Mouse (Mus musculus) lung, embryonic 15.5 days (tissue): ENCODE data around the gene Zswim1. TPM values are rescaled to one million over a fixed set of nuclear protein-coding genes. Genes with fewer than 3 reads are reported as not detected.

ENCODE experiments used
- ATAC-seq: fragments of 200-750 bp; cut with Nextera tagmentation; 2 replicates; pipeline ENCODE4 v1.8.0; 2017; ENCODE audit warnings: moderate number of reproducible peaks, borderline replicate concordance; ENCODE audit not compliant: low FRiP score, low TSS enrichment; ENCODE audit errors: extremely low read depth
- H3K27ac ChIP-seq: fragments of 300-500 bp; sonication (generic); 2 replicates; pipeline ENCODE4 v1.5.1; 2015; ENCODE audit warnings: moderate library complexity, mild to moderate bottlenecking, inconsistent platforms
- H3K27me3 ChIP-seq: fragments of 300-500 bp; sonication (generic); 2 replicates; pipeline ENCODE4 v1.6.1; 2015; ENCODE audit warnings: inconsistent platforms
- H3K36me3 ChIP-seq: fragments of 300-500 bp; sonication (generic); 2 replicates; pipeline ENCODE4 v1.6.1; 2015; ENCODE audit warnings: inconsistent platforms
- H3K4me1 ChIP-seq: fragments of 300-500 bp; sonication (generic); 2 replicates; pipeline ENCODE4 v1.6.1; 2015; ENCODE audit warnings: inconsistent platforms
- H3K4me2 ChIP-seq: fragments of 300-500 bp; sonication (generic); 2 replicates; pipeline ENCODE4 v1.6.1; 2015; ENCODE audit warnings: inconsistent platforms, mild to moderate bottlenecking, moderate library complexity
- H3K4me3 ChIP-seq: fragments of 300-500 bp; sonication (generic); 2 replicates; pipeline ENCODE4 v1.5.1; 2015; ENCODE audit warnings: mild to moderate bottlenecking, inconsistent platforms
- H3K9ac ChIP-seq: fragments of 300-500 bp; sonication (generic); 2 replicates; pipeline ENCODE4 v1.6.1; 2015; ENCODE audit warnings: inconsistent platforms
- H3K9me3 ChIP-seq: fragments of 300-500 bp; sonication (generic); 2 replicates; pipeline ENCODE4 v1.6.1; 2016; ENCODE audit warnings: inconsistent platforms
- WGBS: fragments of 180-500 bp; shearing (Covaris S2); methylation state at CpG from one replicate; pipeline ENCODE4 v1.1.7; 2015; 5-methylcytosine and 5-hydroxymethylcytosine counted together
- polyA plus RNA-seq: library from polyadenylated mRNA; unstranded; fragments of >200 nt; fragmentation: Nextera tagmentation; extraction: Ambion mirVana; gene quantifications from 2 replicates; pipeline ENCODE4 v1.2.1, GENCODE M21; 2015

Gene Zswim1
- polyA plus RNA-seq, 1 experiment from 2014 or later, result 15.8 TPM

DNA sequence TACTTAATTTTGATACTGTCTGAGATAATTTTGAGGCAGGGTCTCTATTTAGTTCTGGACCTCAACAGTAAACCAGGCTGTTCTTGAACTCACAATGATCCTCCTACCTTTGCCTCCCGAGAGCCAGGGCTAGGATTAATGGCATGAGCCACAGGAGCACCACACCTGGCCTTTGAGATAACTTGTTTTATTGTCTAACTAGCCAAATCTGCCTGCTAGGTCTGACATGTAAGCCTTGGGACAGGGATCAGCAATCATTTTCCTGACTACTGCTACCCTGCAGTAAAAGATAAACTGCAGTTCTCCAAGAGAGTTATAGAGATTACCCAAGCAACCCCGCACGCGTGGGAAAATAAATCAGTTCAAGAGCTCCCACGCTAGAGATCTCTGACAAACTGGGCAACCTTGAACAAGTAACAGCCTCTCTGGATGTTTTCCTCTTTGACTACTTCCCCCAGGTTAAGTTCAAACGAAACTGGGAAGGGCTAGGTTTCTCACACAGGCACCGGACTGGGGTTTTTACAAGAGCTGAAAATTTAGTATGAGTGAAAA, 37.5 kb upstream of the Zswim1 start:
- ATAC-seq, result no peak
- H3K27ac ChIP-seq, result peak overlapping the region; percentile 92
- no peaks in the 10 kb centered on the region for H3K27me3 ChIP-seq
- peaks cover 24% of the 10 kb centered on the region for H3K4me1 ChIP-seq
- WGBS, result 4% methylated on average over 7 of the region's 7 CpGs
- H3K36me3 ChIP-seq, result no peaks in the 10 kb centered on the region
- peak overlapping the region; percentile 73 for H3K4me3 ChIP-seq
- H3K9me3 ChIP-seq, result no peaks in the 10 kb centered on the region
- peak overlapping the region; percentile 81 for H3K9ac ChIP-seq
- H3K4me2 ChIP-seq, result peak overlapping the region; percentile 90

DNA sequence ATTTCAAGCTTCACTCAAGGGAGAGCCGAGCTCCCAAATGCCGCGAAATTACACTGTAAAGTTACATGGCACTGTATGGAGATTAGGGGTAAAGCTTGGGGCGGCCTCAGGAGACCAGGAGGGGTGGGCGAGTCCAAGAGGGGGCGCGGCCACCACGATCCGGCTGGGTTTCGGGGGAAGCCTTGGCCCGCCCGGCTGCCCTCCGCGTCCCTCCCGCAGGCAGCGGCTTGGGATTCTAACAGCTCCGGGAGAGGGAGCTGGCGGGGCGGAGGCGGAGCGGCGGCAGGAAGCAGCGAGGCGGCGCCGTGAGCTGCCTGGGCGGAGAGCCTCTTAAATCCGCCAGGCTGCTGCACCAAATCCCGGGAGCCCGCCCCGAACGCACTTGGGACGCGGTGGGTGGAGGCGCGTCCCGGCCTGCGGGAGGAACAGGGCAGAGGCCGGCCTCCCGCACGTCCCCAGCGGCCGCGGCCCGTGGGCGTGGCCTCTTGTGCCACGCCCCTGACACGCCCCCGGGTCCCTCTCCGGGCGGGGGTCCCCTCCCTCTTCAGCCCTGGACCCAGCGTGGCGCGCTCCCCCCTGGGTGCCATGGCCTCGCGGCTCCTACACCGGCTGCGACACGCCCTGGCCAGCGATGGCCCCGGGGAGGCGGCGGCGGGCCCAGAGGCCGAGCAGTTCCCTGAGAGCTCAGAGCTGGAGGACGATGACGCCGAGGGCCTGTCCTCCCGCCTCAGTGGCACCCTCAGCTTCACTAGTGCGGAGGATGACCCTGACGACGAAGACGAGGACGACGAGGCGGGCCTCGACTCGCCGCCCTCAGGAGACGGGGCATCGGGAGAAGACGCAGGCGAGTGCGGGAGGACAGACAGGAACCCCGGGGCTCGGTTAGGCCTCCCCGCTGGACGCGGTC, 36.8 kb upstream of the Zswim1 start, which contains the start of gene Snx21:
Gene Snx21, plus strand, starts transcription at position 343 of the 907 bp plus-strand sequence.
- no peaks in the 10 kb centered on the region for H3K9me3 ChIP-seq
- ATAC-seq, result peak; percentile 95
- peak within 1 kb of the TSS; percentile 90 for H3K4me2 ChIP-seq
- peak within 1 kb of the TSS; percentile 73 for H3K4me3 ChIP-seq
- peaks cover 24% of the 10 kb centered on the region for H3K4me1 ChIP-seq
- H3K27ac ChIP-seq, result peak within 1 kb of the TSS; percentile 92
- no peaks in the 10 kb centered on the region for H3K36me3 ChIP-seq
- H3K27me3 ChIP-seq, result no peaks in the 10 kb centered on the region
- under 1% methylated on average over 78 of the region's 89 CpGs for WGBS
- H3K9ac ChIP-seq, result peak within 1 kb of the TSS; percentile 81

DNA sequence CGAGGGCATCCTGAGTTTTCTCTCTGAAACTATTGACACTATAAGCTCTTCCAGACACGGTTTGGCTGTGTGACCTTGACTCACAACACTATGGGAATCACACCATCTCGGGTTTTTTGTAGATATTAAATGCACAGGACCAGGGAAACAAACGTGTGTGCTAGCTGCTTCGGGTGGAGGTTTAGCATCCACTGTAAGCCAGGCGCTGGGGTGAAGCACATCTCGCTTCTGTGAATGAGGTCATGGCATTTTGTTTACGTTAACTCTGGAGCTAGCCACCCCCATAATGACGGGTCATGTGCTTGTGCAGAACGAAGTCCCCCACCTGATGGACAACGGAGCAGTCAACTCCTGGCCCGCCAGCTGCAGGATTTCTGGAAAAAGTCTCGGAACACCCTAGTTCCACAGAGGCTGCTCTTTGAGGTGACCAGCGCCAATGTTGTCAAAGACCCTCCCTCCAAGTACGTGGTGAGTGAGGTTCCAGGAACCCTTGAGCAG, 36.0 kb upstream of the Zswim1 start:
- Histone ChIP-seq H3K4me3 (peak overlapping the region; percentile 73), H3K27me3 (no peaks in the 10 kb centered on the region), H3K9ac (peak overlapping the region; percentile 81), H3K9me3 (no peaks in the 10 kb centered on the region), H3K4me1 (peaks cover 24% of the 10 kb centered on the region), H3K27ac (peak overlapping the region; percentile 92), H3K4me2 (peak overlapping the region; percentile 90), H3K36me3 (peaks cover 4% of the 10 kb centered on the region)
- 7% methylated on average over 15 of the region's 15 CpGs for WGBS
- peak; percentile 12; the same call in 1 of the 2 replicates for ATAC-seq

DNA sequence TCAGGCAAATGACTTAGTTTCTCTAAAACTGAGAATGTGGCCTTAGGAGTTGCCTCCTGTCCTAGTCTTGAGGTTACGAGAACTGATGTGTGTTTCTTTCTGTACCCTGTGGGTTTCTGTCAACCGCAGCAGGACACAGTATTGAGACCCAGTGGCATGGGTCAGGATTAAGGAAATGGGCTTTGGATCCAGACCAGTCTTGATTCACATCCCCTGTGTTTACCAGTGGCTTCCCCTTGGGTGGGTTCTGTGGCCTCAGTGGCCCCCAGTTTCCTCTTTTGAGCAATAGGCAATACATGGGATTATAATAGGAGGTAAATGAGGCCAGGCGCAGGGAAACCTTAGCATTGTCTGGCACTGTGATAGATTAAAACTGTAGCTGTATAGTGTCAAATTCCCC, 35.5 kb upstream of the Zswim1 start:
- Histone ChIP-seq H3K4me1 (peaks cover 24% of the 10 kb centered on the region), H3K27ac (peak overlapping the region; percentile 26), H3K9me3 (no peaks in the 10 kb centered on the region), H3K27me3 (no peaks in the 10 kb centered on the region), H3K36me3 (peaks cover 10% of the 10 kb centered on the region), H3K4me3 (peak overlapping the region; percentile 73), H3K4me2 (peak overlapping the region; percentile 90), H3K9ac (peak overlapping the region; percentile 81)
- no peak for ATAC-seq
- 80% methylated on average over 3 of the region's 3 CpGs for WGBS

DNA sequence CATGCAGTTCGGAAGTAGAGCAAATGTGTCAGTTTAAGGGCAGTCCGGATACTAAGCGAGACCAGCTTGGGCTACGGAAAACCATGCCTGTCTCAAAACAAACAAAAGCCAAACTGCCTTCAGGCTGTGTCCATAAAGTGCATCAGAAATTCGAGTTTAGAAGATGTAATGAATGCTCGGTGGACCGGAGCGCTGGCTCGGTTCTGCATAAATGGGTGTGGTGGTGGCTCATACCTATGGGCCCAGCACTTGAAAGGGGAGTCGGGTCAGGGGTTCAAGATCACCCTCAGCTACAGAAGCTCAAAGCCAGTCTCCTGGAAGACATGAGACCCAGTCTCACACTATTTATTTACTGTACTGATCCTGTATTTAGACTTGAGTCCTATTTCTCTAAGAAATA, 34.7 kb upstream of the Zswim1 start:
- Histone ChIP-seq H3K9ac (no peak overlapping the region), H3K9me3 (no peaks in the 10 kb centered on the region), H3K36me3 (peaks cover 18% of the 10 kb centered on the region), H3K4me1 (peaks cover 24% of the 10 kb centered on the region), H3K27me3 (no peaks in the 10 kb centered on the region), H3K27ac (no peak overlapping the region), H3K4me2 (no peak overlapping the region), H3K4me3 (no peak overlapping the region)
- ATAC-seq, result no peak
- WGBS, result 75% methylated on average over 10 of the region's 10 CpGs

DNA sequence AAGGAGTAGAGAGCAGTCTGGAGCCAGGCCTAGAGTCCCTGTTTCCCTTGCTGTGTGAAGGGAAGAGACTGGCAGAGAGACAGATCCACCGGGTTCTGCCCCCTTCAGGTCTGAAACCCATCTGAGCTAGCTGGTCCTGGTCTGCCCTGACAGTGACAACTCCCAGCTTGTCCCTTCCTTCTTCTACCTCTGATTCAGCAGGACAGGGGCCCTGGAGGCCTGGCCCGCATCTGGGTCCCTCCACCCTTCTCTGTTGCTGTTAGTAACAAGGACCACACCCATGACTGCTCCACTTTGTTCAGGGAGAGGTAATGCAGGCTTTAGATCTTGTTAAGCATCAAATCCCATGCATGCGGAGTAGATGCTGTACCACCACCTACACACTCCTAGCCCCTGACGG, 34.1 kb upstream of the Zswim1 start:
- H3K27ac ChIP-seq, result no peak overlapping the region
- no peak overlapping the region for H3K4me3 ChIP-seq
- H3K4me2 ChIP-seq, result no peak overlapping the region
- ATAC-seq, result no peak
- no peak overlapping the region for H3K9ac ChIP-seq
- peaks cover 26% of the 10 kb centered on the region for H3K4me1 ChIP-seq
- peaks cover 23% of the 10 kb centered on the region for H3K36me3 ChIP-seq
- 64% methylated on average over 4 of the region's 4 CpGs for WGBS
- H3K9me3 ChIP-seq, result no peaks in the 10 kb centered on the region
- H3K27me3 ChIP-seq, result no peaks in the 10 kb centered on the region

DNA sequence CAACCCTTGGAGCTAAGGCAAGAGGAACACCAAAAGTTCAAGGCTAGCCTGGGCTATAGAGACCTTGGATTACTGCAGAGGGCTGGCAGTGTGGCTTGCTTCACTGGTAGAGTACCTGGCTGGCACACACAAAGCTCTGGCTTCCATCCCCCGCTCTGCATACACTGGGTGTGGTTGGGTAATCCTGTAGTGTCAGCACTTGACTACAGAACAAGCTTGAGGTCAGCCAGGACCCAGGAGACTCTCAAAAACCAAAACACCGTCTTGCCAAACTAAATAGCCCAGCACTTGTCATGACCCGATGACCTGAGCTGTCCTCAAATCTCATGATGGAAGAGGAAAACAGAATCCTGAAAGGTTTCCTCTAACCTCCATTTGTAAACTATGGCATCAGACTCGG, 32.0 kb upstream of the Zswim1 start:
- ATAC-seq, result no peak
- H3K9me3 ChIP-seq, result no peaks in the 10 kb centered on the region
- H3K27me3 ChIP-seq, result no peaks in the 10 kb centered on the region
- WGBS, result 43% methylated on average over 4 of the region's 4 CpGs
- no peak overlapping the region for H3K4me2 ChIP-seq
- peaks cover 36% of the 10 kb centered on the region for H3K36me3 ChIP-seq
- H3K4me1 ChIP-seq, result peaks cover 26% of the 10 kb centered on the region
- no peak overlapping the region for H3K27ac ChIP-seq
- no peak overlapping the region for H3K4me3 ChIP-seq
- H3K9ac ChIP-seq, result no peak overlapping the region

DNA sequence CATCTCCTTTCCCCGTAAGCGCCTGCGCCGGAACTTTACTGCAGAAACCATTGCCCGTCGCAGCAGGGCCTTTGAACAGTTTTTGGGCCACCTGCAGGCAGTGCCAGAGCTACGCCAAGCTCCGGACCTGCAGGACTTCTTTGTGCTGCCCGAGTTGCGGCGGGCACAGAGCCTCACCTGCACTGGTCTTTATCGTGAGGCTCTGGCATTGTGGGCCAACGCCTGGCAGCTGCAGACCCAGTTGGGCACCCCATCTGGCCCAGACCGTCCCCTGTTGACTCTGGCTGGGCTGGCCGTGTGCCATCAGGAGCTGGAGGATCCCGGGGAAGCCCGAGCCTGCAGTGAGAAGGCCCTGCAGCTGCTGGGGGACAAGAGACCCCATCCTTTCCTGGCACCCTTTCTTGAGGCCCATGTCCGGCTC, 30.6 kb upstream of the Zswim1 start:
- no peak for ATAC-seq
- H3K4me3 ChIP-seq, result no peak overlapping the region
- peaks cover 40% of the 10 kb centered on the region for H3K36me3 ChIP-seq
- H3K27me3 ChIP-seq, result no peaks in the 10 kb centered on the region
- 88% methylated on average over 18 of the region's 18 CpGs for WGBS
- H3K9ac ChIP-seq, result no peak overlapping the region
- H3K9me3 ChIP-seq, result no peaks in the 10 kb centered on the region
- H3K27ac ChIP-seq, result no peak overlapping the region
- H3K4me2 ChIP-seq, result no peak overlapping the region
- peaks cover 21% of the 10 kb centered on the region for H3K4me1 ChIP-seq

DNA sequence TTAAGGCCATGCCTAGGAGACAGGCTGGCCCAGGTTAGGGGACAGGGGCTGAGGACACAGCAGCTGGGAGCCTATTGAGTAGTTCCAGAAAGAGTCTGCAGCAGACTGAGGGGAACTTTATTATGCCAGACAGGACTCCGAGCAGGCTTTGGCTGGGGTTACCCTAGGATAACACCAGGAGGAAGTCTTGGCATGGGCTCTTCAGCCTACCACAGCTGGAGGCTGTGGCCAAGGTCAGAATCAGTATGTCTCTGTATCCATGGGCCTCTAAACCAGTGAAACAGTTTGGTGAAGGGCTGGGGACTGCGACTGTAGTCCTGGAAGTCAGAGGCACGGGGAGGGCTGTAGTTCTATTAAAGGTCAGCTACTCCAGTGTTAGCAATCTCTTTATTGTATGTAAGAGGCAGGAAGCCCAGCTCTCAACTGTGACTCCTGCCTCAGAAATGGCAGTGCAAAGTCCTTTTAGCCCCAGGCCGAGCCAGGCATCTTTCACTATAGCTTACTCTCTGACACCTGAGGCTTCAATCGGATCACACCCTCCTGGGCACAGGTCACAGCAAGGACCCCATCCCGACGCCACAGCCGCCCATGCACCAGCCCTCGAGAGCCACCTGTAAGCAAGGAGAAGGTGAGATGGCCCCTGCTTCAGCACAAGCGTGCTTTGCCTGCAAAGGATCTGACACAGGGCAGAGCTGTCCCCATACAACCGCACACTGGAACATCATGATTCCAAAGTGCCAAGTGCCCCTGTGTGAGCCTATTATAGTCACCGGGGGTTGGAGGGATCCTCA, 29.9 kb upstream of the Zswim1 start:
- Histone ChIP-seq H3K9ac (no peak overlapping the region), H3K4me2 (no peak overlapping the region), H3K36me3 (peaks cover 45% of the 10 kb centered on the region), H3K27me3 (no peaks in the 10 kb centered on the region), H3K4me3 (no peak overlapping the region), H3K4me1 (peaks cover 14% of the 10 kb centered on the region; the same call in 1 of the 2 replicates), H3K9me3 (no peaks in the 10 kb centered on the region), H3K27ac (no peak overlapping the region)
- no peak for ATAC-seq
- WGBS, result 88% methylated on average over 12 of the region's 12 CpGs

DNA sequence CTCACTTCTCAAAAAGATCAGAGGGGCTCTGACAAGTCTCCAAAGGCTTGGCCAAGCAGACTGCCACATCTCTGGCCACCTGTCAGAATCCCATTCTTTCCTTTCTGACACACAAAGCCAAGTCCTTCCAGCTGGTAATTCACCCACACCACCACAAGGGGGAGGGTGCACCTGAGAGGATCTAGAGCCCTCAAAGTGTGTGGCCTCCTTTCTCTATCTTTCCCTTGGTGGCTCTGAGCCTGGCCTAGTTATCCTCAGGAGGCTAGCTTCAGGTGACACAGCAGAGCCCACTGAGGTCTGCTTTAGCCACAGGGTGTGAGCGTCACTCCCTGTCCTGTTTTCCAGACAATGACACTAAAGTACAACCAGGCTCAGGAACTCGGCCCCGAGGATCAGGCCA, 29.2 kb upstream of the Zswim1 start:
- no peak overlapping the region for H3K4me3 ChIP-seq
- peaks cover 9% of the 10 kb centered on the region; the same call in 1 of the 2 replicates for H3K4me1 ChIP-seq
- H3K9ac ChIP-seq, result no peak overlapping the region
- no peak overlapping the region for H3K4me2 ChIP-seq
- WGBS, result 67% methylated on average over 3 of the region's 3 CpGs
- no peak overlapping the region for H3K27ac ChIP-seq
- ATAC-seq, result no peak
- no peaks in the 10 kb centered on the region for H3K9me3 ChIP-seq
- H3K36me3 ChIP-seq, result peaks cover 50% of the 10 kb centered on the region
- no peaks in the 10 kb centered on the region for H3K27me3 ChIP-seq

DNA sequence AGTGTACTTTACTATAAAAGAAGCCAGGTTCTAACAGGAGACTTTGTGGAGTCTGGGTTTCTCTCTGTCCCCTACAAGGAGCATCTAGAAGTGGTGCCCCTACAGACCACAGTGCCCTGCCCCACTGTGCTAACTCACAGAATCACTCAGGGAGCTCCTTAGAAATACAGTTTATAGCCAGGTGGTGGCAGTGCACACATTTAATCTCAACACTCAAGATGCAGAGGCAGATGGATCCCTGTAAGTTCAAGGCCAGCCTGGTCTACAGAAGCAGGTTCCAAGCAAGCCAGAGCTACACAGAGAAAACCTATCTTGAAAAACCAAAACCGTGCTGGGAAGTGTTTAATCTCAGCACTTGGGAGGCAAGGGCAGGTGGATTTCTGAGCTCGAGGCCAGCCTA, 28.7 kb upstream of the Zswim1 start:
- Histone ChIP-seq H3K4me3 (no peak overlapping the region), H3K27ac (no peak overlapping the region), H3K9me3 (no peaks in the 10 kb centered on the region), H3K4me1 (peaks cover 3% of the 10 kb centered on the region; the same call in 1 of the 2 replicates), H3K27me3 (no peaks in the 10 kb centered on the region), H3K9ac (no peak overlapping the region), H3K36me3 (peaks cover 54% of the 10 kb centered on the region), H3K4me2 (no peak overlapping the region)
- 94% methylated on average over 2 of the region's 2 CpGs for WGBS
- ATAC-seq, result no peak
